19 mouse cellular contexts compared by ENCODE assay signal in the genomic region with DNA sequence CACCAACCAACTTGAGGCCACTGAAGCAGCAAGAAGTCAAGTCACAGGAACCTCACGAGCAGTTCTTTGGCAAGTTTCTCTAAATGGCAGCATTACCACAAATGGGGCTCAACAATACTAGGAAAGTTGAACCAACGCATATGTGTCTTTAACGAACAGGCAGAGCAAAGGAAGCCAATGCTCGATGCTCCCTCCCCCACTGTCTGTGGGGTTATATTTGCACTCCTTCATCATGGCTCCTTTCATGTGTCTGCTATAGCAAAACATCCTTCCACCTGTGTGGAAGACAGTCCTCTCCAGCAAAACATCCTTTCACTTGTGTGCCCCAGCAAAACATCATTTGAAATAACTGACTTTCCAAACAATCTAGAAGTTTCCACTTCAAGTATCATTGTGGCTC.
DNase-seq lines count a peak whose midpoint lies in the region; ATAC-seq lines count a peak whose summit lies in the region.
"Had no signal": no experiment of that assay in that cellular context is flagged by ENCODE, and none has a peak within 500 bp of the region (broad histone marks: within the 10 kb centered on the region; RNA-seq: fewer than 3 reads in every experiment).

No protein-coding gene starts in this region.

- ATAC-seq in CD4-positive, CD25-positive, alpha-beta regulatory T cell, adult 4 months = peak; percentile 54
- ATAC-seq in inflammation-experienced regulatory T-cells, adult 6 months = peak; percentile 68
- ATAC-seq in cerebellum, adult (ENCODE audit: insufficient number of reproducible peaks, low FRiP score, low TSS enrichment) = no peak
- ATAC-seq: forebrain, embryonic 14.5 days; intestine, postnatal 0 days; liver, embryonic 12.5 days; Patski had no signal

- DNase-seq in CD4-positive helper T cell, adult 2 months (ENCODE audit: low read depth, low spot score) = peak; percentile 84
- peak; percentile 68 to 69 for DNase-seq in thymus, postnatal 10 days (ENCODE audit: low spot score in 2 of 2)
- DNase-seq in layer of hippocampus, adult 11-12 months (ENCODE audit: low spot score) = no peak
- DNase-seq in layer of hippocampus, postnatal 25 days (ENCODE audit: extremely low spot score in 1 of 2, low spot score in 1 of 2) = no peak
- DNase-seq: adrenal gland, postnatal 10 days; cerebellum, adult 8-10 months; cerebellum, postnatal 36 days; gastrocnemius, adult 2 months; layer of hippocampus, postnatal 36 days; lung, adult 18-20 months; lung, postnatal 14 days; right cerebral cortex, postnatal 14 days had no signal

Comparison
In these comparisons a context has a peak if more than half of its experiments do, and no peak if none do; other contexts are left out.
1. DNase-seq: peak in CD4-positive helper T cell, adult 2 months (single experiment) and thymus, postnatal 10 days (2 of 2); none in layer of hippocampus, adult 11-12 months (single experiment) and layer of hippocampus, postnatal 25 days (0 of 2).